Mouse (Mus musculus) layer of hippocampus, postnatal 25 days (tissue): ENCODE results near the gene Grm1. TPM values are rescaled to one million over a fixed set of nuclear protein-coding genes. Genes with fewer than 3 reads are reported as not detected.
A peak's percentile ranks its signal among the peaks of the same experiment; 100 is the strongest.

Experiments used
- DNase-seq, 2 experiments: peaks; one replicate each; pipeline ENCODE4 v3.0.0; 2022; ENCODE audit warnings: mixed read lengths in 2 of 2, low spot score in 1 of 2; ENCODE audit errors: extremely low spot score in 1 of 2
- total RNA-seq, 2 experiments: library from RNA; stranded (reverse); gene quantifications; 2 replicates each; pipeline ENCODE4 v1.2.3; 2021

Grm1 gene
- total RNA-seq, 2 experiments from 2014 or later = 59.8 to 61.8 TPM

DNA sequence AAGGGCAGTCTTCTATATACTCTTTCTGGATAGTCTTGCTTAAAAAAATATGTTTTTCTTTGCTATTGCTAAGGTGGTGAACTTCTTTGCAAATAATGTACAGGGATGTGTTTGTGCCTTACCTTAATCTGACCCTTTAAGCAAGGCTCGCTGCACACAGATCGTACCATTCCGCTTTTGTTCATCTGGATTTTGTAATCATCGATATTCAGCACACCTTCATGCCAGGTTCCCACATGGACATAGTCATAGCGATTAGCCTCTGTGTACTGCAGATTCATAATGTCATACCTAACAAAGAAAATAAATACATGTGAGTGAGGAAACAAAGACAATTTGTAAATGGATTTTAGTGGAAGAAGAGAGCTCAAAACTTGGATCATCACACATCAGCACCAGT is 340.8 kb downstream of the Grm1 start:
- DNase-seq = no peak

DNA sequence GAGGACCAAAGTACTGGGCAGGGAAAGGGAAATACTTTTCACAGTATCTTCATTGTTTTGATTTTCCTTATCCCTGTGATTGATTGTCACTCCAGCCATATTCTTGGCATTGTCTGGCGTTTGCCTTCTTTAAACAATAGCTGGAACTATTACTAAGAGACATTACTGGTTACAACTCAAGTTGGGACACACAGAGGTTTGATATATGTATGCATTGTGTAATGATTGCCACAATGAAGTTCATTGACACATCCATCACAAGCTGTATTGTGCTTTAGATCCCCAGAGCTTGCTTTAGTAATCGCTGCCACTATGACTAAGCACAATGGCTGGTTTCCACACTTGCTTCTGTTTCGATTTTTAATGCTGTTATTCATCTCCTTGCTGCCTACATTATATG is 341.4 kb downstream of the Grm1 start:
- DNase-seq = no peak

DNA sequence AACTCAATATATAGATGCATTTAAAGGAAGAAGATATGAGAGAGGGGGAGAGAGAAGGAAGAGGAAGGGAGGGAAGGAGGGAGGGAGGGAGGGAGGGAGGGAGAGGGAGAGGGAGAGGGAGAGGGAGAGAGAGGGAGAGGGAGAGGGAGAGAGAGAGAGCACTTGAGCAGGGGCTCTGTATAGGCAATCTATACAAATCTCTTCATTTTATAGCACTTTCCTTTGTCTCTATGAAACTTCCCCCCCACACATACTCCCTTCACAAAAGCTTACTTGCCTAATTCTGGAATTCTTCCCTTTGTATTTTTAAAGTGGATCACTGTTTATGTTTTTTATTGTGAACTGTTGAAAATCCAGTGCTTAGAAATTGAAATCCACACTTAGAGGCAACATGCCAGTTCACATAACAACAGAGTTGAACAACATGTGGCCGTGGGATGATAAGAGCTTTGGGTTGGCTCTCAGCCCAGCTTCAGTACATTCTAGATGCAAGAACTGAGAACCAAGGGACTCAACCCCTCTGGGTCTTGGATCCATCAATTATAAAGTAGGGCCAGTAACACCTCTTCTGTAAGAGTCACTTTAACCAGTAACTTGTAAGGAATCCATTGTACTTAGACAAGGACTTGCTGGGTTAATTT is 345.0 kb downstream of the Grm1 start:
- peak in 1 of 2 experiments; percentile 37 for DNase-seq

DNA sequence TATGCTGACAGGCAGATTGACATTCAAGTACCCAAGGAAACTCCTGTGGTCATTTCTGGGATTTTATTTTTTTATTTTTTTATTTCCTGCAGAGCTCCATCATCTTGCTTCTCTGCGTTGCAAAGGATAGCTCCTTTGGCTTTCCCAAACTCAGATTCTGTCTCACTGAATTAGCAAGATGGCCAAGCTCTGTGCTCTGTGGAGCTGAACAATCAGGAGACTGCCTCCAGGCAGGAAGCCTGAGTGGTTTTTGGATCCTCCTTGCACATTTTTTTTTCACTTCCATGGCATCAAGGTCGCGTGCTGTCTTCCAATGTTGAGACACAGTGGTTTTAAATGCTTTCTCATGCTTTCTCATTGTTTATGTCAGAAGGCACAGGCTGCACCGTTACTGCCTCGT is 347.6 kb downstream of the Grm1 start:
- no peak for DNase-seq

DNA sequence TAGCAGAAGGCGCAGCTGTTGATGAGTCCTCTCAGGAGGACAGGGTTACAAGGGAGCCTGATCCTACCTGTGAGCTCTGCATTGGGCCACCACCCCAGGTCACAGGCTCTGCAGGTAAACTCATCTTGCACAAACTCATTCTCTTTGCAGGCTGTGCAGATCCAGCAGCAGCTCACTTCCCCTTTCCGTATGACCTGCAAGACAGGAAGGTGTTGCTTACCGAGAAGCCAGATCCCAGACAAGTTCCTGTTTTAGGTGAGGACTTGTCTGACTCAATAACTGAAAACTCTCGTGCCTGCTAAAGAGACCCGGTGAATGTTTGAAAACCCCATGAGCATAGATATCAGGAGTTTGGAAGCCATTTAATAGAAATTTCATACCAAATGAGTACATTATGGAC is 349.1 kb downstream of the Grm1 start:
- no peak for DNase-seq

DNA sequence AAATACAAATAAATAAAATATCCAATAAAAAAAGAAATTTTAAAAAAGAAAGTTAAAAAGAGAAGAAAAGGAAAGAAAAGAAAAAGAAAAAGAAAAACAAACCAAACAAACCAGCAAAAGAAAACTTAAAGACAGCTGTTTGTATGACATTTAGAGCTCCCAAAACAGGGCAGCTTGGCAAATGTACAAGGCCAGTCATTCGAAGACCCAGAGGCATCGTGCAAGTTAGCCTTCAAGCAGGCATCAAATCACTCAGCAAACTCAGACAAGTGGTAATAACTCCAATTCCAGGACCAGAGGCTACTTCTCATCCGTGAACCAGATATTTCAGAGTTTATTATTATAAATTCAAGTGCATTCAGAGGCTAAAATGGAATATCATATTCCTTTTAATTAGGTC is 355.7 kb downstream of the Grm1 start:
- DNase-seq = no peak

DNA sequence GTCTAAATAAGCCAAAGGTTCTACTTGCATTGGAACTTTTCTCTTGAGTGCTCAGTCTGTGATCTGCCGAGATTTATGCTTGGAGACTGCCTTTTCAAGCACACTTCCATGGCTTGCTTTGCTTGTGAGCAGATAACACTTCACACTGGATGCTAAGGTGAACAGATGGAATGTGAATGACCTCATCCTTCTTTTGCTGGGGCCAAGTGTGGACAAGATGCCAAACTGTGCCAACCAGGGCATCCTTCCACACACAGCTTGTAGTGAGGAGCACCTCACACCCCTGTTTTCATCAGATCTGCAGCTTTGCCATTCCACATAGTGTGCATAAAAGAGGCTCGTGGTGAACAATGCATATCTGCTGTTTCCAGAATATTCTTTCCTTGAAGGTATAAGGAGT is 371.3 kb downstream of the Grm1 start:
- DNase-seq = no peak

DNA sequence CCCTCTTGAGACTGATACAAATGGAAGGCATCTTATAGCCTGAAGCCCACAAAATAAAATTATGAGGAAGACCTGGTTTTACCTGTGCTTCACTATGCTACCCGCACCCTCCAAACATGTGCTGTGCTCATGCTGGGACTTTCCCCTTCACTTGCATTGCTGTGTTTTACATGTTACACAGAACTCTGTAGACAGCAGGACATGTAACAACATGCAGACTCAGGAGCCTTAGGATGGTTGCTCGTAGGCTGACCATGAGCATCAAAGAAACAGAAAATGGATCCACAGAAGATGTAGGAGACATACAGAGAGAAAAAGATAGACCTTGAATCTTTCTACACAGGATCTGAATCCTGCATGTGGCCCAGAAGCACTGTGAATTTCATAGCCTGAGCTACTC is 371.8 kb downstream of the Grm1 start:
- DNase-seq = no peak

DNA sequence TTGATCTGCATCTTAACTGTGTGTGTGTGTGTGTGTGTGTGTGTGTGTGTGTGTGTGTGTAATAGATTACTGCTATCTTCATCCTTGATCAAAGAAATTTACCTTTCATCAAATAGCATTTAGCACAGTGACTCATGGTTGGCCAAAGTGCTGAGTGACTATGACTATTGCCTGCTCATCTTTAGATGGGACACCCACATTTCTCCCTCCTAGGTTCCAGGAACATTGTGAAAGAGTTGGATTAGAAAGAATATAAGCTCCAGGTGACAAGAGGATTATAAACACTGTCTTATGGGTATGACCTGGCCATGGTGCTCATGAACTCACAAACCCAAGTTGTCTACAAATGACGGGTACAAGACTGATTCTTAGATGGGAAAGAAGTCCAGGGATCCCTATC is 374.1 kb downstream of the Grm1 start:
- DNase-seq = no peak

DNA sequence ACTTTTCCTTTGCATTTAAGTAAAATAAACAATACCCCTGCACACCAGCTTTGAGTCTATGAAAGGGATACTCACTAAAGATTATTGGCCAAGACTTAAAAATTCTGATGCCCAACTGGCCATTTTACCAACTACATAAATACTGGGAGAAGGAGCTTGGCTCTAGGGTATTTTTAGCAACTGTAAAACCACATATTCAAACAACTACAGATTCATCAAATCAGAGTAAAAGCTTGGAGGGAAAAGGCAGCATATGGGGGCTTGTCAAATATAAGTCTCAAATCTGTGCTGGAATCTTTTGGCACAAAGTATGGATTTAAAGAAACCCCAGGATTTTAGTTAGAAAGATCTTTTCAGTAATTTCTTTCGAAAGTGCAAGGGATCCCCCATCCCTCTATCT is 380.8 kb downstream of the Grm1 start:
- no peak for DNase-seq

DNA sequence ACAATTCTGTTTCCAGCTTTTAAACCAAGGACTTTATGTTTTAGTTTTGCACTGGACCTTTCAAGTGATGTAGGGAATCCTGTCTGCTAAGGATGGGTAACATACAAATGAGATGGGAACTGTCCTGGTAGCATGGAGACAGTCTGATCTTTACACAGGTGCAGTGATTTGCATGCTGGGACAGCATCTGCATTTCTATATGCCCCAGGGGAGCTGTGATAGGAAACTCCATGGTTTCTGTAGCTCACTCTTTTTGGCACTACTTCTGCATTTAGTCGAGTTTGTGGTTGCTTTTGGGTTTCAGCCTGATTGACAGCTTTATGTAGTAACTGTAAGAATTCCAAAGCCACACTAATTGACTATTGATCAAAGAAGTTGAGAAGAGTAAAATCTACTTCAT is 381.3 kb downstream of the Grm1 start:
- DNase-seq = no peak

DNA sequence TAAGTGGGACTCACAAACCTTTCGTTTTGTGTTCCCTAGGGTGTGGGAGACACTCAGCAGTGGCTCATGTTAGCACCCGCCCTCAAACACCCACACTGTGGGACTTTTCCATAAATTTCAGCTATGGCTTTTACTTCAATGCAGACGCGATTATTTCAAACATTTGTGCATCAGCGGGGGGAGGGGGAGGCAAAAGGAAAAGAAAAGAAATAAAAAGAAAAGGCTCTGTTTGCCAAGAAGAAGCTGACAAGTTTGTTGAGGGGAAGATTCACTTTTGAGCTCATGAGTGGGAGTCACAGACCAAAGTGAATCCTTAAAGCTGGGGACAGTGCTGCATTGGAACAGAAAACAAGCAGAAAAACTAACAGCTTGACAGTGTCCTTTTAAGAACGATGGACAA is 384.7 kb downstream of the Grm1 start:
- no peak for DNase-seq

DNA sequence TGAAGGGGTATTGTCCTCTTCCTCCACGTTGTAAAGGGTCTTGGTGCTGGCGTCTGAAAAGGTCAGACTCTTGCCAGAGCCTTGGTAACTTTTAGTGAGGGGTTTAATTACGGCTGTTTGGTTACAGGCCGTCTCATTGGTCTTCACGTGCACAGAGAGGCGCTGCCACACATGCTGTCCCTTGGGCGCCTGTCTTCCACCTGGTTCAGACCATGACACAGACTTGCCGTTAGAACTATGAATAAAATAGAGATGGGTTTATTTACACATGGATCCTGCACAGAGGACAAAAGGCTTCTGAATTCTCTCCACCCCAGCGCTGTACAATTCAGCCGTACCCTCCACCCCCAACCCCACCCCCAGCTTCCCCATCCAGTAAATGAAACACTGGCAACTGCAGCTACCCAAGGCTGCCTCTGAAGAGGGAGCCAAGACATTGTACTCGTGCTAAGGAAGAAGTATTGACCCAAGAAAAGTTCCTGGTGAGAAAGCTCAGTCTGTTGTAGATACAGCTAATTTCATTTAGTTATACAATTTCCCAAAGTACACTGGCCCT is 392.4 kb downstream of the Grm1 start:
- no peak for DNase-seq

DNA sequence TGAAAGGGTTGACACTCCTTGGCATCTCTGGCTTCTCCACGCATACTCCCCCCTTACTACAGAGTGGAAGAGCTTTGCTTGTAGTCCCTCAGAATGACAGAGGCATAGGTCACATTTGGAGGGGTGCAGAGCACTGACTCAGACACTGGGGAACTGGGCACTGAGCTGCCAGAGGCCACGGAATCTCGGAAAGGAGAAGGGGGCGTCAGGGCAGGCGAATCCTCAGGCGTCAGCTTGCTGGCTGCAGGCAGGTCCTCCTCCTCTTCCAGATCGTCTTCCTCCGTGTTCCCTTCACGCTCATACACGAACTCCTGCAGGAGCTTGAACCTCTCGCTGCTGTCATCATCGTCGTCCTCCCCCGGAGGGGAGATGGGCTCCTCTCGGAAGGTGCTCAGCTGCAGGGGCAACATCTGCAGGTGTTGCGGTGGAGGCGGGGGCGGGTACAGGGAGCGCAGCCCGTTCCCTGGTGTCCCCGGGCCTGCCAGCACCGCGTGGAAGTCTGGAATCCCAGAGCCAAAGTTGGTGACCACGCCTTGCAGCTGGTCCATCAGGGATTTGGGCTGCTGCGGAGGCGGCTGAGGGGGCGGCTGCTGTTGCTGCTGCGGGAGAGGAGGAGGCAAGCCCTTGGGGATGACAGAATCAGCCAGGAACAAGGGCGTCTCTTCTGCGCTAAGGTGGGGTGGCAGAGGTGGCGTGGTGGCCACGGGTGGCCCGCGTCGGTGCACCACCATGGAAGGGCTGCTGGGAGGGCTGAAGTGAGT is 393.1 kb downstream of the Grm1 start:
- DNase-seq = peak in 1 of 2 experiments; percentile 24

DNA sequence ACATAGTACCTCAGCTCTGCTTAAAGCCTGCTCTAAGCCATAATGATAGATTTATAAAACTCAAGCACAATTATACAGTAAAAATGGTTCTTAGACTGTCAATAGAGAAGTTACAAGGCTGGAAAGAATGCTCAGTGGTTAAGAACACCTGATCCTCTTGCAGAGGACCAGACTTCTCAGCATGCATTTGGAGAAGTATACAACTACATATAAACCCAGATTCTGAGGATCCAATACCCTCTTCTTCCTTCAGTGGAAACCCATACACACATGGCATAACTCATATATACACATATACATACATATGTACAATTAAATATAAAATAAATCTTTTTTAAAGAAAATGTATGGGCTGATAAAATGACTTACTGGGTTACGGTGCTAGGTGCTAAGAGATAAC is 401.1 kb downstream of the Grm1 start, which contains the start of gene Gm10944:
Gene Gm10944, plus strand, starts transcription at position 301 of the 400 bp plus-strand sequence.
- no peak for DNase-seq

DNA sequence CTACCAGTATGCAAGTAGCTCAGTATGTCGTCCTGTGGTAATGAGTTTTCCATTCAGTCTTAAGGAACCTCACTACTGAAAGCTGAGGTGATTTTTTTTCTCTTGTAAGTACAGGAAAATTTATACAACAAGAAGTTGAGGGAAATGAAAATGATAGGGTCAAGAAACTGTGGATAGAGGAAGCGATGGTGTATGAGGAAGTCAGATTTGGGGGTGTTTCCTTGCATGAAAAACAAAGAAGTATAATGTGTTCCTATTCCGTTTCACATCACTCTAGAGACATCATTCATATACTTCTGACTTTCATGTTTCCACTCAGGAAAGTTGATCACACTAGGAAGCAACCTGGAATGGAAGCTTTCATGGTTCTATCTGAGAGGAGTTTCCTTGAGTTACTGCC is 422.2 kb downstream of the Grm1 start:
- DNase-seq = no peak

DNA sequence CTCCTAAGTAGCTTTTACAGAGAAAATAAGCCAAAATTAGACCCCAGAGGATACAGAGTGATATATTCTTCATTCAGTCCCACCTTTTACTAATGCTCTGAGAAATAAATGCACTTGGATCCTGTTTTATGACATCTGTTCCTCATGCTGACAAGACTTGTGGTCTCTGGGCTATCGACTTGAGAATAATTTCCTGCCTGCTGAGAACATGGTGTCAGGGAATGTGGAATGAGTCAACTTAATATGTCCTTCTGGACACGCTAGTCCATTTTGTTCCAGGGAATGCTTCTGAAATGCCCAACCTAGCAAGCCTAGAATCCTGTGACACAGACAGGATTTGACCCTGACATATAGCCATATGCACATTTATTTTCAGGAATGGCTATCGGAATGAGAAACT is 423.0 kb downstream of the Grm1 start:
- DNase-seq = no peak

DNA sequence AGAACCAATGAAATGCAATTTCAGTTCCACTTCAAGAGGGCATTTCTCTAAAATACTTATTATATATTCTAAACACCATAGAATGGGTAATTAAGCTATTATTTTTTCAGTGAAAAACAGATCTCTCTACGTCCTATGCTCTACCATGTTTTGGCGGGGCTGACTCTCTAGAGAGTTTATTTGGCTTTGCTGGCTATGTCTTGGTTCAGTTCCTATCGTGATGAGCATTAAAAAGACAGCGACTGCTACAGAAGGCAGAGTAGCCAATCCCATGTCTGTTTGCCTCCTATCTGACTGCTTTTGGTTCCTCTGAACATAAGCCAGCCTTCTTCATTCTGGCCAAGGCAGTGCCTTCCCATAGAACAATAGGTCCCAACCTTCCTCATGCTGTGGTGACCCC is 425.5 kb downstream of the Grm1 start:
- no peak for DNase-seq

DNA sequence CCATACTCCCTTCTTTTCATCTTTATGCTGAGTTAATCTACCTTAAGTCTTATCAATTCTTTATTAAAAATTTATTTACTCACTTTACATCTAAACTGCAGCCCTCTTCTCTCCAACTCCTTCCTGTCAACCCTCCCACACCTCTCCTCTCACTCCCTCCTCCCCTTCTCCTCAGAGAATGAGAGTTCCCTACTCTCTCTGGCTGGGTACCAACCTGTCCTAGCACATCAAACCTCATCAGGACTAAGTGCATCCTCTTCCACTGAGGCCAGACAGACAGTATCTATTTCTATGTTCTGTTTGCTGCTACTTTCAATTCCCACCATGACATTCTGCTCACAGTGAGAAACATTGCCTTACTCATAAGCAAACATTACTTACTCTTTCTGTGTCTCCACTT is 426.2 kb downstream of the Grm1 start:
- DNase-seq = no peak
